Mouse (Mus musculus): ENCODE data around the gene Cldn9.

DNA sequence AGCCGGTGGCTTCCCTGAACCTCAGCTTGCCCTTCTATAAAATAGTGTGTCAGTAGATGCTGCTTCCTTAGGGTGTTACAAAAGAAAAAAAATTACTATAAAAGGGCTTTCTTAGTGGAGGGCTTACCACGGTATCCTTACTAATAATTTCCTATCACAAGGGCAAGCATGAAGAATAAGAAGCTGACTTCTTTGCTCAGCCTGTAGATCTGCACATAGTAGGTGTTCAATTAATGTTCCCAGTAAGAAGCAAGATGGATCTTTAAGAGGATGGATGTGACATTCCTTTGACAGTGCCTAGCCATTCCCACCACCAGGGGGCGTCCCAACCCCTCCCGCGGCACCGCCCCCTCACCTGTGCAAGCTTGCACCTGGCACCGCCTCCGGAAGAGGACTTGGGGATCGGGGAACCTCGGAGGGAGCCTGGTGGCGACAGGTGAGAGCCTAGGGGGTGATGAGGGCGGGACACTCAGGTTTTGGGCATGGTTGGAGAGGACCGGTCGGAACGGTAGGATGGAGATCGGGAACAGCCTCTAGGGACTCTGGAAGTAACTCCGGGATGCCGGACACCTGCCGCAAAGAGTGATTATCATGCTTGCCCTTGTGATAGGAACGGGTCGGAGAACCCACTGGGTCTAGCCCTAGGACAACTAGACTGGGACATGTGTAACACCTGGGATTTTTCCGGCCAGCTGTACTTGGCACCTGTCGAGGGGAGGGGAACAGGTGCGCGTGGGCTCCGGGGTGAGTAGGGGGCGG lies 23.5 kb downstream of the Cldn9 start, which contains the start of gene Bicdl2:
- TF ChIP-seq CTCF (IDR thresholded peaks at IDR 0.05; ENCODE audit: low read depth, low read length) = peak; percentile 54; the same call in 1 of the 2 replicates
- TF ChIP-seq POLR2AphosphoS5 (IDR thresholded peaks at IDR 0.05; ENCODE audit: insufficient replicate concordance, low read depth, low read length) = no peak
- no peak for TF ChIP-seq GATA1 (IDR thresholded peaks at IDR 0.05; ENCODE audit: borderline replicate concordance, low read length)
- TF ChIP-seq TAL1 (conservative IDR thresholded peaks at IDR 0.05; ENCODE audit: low read depth, low read length) = no peak
